Mouse (Mus musculus) embryonic fibroblast, embryonic 13.5 days (primary cell): ENCODE measurements around the gene Sestd1.

ENCODE experiments used
- CTCF ChIP-seq: IDR thresholded peaks from 2 replicates; pipeline ENCODE4 v1.5.1; 2011; ENCODE audit warnings: mild to moderate bottlenecking, control low read depth, low read length, moderate library complexity, borderline replicate concordance; ENCODE audit not compliant: insufficient read depth
- POLR2A ChIP-seq: IDR thresholded peaks from 2 replicates; pipeline ENCODE4 v1.6.1; 2011; ENCODE audit warnings: low read depth, mild to moderate bottlenecking, control low read depth, low read length, moderate library complexity

DNA sequence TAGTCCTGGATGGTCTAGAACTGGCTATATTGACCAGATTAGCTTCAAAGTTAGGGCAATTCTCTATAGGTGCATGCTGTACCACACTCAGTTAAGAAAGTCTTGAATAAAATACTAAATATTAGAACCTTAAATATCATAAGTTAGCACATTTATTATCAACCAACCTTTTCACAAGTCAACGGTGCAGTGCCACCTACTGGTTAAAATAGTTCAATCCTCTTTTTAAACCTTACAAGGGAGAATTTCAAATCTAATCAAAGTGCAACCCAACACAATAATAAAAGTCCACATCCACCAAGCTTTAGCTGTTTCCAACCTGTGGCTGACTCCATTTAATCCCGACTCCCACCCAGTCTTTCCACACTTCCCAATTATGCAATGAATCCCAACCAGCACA lies 76.5 kb downstream of the Sestd1 start:
- TF ChIP-seq CTCF (no peak), POLR2A (no peak)
